Mouse (Mus musculus) heart, adult 2 months (tissue): ENCODE results near the gene Spo11.

Experiments used
- CTCF ChIP-seq: fragments of 200-600 bp; IDR thresholded peaks from 2 replicates; pipeline ENCODE4 v1.8.1; 2022; ENCODE audit warnings: antibody characterized with exemption, mild to moderate bottlenecking, moderate library complexity
- EP300 ChIP-seq: fragments of 200-500 bp; IDR thresholded peaks from 2 replicates; pipeline ENCODE4 v1.6.1; 2011; ENCODE audit warnings: low read depth, low read length, control low read depth; ENCODE audit not compliant: insufficient read depth
- POLR2A ChIP-seq: fragments of 200-500 bp; IDR thresholded peaks from 2 replicates; pipeline ENCODE4 v1.6.1; 2011; ENCODE audit warnings: mild to moderate bottlenecking, low read depth, low read length, control low read depth; ENCODE audit not compliant: insufficient read depth

GRCm38 (mm10) chr2:172960350-172960749, 17.1 kb upstream of the Spo11 start:
- TF ChIP-seq CTCF (peak; percentile 17), EP300 (no peak), POLR2A (no peak)
